Mouse (Mus musculus) frontal cortex, adult (tissue): Measurements from ENCODE around the gene Slc22a8.

ENCODE experiments used
- ATAC-seq: cut with Nextera tagmentation; 2 replicates; pipeline ENCODE4 v1.9.2; 2017; ENCODE audit warnings: mild to moderate bottlenecking, moderate library complexity, mixed read lengths; ENCODE audit not compliant: low TSS enrichment

Slc22a8 gene

GRCm38 (mm10) chr19:8590954-8591353 is at the start of gene Slc22a8:
Gene Slc22a8, plus strand, starts transcription at chr19:8591254.
- ATAC-seq: no peak

DNA sequence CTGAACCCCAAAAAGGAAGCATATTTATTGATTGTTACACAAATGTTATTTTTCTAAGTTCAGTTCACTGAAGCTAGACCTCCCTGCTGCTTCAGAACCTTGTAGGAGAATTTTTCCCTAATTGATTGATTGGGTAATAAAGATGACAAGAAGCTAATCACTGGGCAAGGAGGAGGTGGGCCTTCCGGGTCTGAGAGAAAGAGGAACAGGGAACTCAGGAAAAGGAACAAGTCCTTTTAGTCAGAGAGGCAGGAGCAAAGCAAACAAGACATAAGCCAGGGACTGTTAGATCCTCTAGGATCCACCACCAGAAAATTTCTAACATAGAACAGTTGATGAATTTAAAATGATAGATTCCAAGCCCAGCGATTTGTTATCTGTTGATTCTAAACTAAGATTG is 32.2 kb upstream of the Slc22a8 start:
- no peak for ATAC-seq

DNA sequence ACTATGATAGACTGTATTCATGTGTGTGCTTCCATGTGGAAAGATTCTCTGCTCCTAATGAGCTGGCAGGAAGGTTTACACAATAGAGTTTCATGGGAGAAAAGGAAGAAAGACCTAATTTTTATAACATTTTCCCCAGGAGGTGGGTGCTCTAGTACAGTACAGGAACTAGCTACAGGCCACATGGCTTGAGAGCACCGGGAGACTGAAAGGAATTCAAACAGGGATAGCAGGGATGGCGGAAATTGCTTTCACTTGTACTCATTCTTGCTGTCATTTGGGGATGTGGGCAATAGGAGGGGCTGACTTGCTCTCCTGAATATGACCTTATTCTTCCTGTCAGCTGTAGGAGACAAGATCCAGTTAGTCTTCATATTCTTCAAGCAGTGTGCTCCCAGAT is 27.0 kb upstream of the Slc22a8 start:
- ATAC-seq: no peak

GRCm38 (mm10) chr19:8564469-8564868 is 26.6 kb upstream of the Slc22a8 start:
- peak; percentile 55 for ATAC-seq

- ATAC-seq: peak; percentile 52
Observed at GRCm38 (mm10) chr19:8565262-8565661, 25.8 kb upstream of the Slc22a8 start.

- ATAC-seq: no peak; the same call in 1 of the 2 replicates
Observed at GRCm38 (mm10) chr19:8565985-8566384, 25.1 kb upstream of the Slc22a8 start.

DNA sequence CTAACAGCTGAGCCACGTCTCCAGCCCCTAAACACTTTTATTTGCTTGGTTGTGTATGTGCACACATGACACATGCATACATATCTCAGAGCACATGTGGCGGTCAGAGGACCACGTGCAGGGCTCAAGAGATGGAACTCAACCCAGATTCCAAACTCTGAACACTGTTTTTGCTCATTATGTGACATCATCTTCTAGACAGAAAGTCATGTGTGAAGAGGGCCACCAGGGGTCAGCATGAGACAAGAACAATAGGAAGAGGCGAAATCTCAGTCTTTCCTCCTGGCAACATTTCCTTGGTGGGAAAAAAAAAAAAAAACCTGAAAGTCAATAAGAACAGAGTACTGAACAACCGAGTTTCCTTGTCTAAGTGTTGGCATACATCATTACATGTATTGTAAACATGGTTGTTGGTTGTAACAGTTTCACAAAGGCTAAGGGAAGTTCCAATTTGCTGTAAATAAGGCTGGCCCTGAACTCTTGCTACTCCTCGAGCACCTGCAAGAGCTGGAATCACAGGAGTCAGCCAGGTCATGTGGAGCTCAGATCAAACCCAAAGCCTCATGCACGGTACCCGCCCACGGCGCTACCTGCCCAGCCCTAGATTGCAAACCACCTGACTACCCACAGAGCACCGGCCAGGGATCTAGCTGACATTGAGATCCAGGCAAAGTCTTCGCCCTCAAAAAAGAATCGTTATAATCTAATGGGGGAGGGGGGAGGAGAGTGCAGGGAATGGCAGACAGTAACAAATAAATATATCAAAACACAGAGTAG is 23.8 kb upstream of the Slc22a8 start:
- ATAC-seq: 0 out of 2 replicates have a peak, but pooled peaks have one; percentile 26

- peak; percentile 51; the same call in 1 of the 2 replicates for ATAC-seq
Observed at GRCm38 (mm10) chr19:8569453-8569863, 21.6 kb upstream of the Slc22a8 start.

DNA sequence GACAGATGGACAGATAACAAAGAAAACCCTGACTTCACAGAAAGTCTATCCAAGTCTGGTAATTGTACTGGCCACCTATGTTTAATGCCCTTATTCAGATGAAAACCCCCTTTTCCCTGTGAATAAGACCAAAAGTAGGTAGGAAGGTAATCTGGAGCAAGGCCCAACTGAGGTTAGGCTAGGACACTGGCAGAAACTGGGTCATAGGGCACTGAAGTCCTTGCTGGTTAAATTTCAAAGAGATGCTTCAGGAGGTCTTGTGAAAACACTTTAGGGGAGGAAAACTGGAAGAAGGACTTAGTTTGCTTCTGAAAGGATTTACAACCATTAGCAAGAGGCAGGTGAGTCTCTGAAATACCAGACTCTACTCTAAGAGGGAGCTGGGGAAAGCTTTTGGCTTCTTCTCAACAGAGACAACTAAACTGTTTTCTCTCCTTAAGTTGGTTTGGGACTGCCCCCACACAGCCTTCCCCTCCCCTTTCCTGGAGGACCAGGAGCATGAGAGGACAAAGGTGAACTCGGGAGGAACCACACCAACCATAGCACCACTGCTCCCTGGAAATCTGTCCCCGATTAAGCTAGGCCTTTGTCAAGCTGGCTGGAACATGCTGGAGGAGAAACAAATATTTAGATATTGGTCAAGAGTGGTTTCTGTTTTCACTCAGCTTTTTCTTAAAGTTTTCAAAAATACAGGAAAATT is 20.6 kb upstream of the Slc22a8 start:
- no peak for ATAC-seq

GRCm38 (mm10) chr19:8571746-8572145 is 19.3 kb upstream of the Slc22a8 start:
- no peak for ATAC-seq

DNA sequence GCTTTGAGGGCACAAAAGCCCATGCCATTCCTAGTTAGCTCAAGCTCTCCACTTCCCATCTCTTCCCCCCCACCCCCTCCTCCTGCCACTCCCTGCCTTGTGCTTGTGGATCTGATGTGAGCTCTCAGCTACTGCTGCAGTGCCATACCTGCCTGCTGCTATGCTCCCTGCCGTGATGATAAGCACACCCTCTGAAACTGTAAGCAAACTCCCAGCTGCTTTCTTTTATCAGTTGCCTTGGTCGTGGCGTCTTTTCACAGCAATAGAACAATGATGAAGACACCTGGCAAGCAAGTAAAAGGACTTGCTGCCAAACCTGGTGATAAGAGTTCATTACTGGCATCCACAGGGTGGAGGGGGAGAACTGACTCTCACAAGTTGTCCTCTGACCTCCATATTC is 18.6 kb upstream of the Slc22a8 start:
- no peak for ATAC-seq

GRCm38 (mm10) chr19:8577432-8577831 is 13.6 kb upstream of the Slc22a8 start:
- no peak for ATAC-seq

DNA sequence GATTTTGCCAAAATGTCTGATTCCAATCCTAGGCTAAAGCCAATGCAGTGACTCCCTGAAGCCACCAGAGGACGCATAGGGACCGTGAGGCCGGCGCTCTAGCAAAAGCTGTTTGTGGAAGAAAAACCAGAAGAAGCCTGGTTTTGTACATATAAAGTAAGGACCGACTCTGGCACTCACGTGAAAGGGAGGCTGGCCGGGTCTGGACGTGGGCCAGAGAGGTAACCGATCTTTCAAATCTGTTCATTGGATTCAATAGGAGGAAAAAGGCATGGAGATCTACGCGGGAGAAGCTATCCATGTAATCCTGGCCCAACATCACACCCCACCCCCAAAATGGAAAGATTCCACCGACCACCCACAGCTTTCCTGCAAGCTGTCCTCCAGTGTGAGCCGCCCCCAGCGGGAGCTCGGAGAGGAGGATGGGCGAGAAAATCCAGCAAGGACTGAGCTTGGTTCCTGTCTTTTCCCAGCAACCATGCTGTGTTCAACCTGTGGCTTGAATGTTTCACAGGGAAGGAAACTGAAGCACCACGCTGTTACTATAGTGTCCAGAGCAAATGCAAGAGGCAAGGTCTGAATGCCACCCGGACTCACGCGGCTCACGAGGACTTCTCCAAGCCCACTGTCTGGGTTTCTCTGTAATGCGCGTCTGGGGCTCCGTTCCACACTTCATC is 12.6 kb upstream of the Slc22a8 start:
- peak; percentile 95 for ATAC-seq

- ATAC-seq: peak; percentile 46
Observed at GRCm38 (mm10) chr19:8578970-8579342, 12.1 kb upstream of the Slc22a8 start.

DNA sequence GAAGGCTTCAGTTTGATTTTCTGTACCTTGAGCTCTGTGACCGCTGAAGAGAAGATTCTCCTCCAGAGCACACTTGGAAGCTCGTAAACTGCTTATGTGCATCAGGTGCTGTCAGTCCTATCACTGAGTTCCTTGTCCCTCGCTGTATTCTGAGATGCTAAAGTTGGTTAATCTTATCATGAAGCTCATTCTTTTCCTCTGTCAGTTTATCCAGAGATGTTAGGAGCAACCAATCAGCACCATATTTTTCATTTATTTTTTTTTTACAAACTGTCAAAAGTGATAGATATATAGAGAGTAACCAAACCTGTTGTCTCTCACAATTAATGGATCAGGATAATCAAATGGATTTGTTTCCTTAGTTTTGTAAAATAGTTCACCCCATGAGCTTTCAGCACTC is 5.8 kb upstream of the Slc22a8 start:
- no peak for ATAC-seq

GRCm38 (mm10) chr19:8585899-8586298 is 5.2 kb upstream of the Slc22a8 start:
- ATAC-seq: peak; percentile 64; the same call in 1 of the 2 replicates

DNA sequence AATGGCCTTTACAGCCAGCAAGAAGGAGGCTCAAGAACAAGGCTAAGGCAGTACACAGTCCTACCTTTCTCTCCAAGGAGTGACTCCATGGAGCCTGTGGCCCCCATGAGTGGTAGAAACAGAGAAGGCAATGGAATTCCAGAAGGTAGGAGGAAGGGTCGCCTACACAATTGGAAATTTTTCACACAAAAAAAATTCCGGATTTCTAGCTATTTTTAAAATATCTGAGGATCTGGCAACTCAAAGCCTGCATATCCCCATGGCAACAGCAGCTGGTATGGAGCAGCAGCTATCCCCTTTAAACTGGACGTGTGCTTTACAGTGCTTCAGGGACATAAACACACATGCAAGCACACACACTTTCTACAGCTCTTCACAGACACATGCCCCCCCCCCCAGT is 4.7 kb upstream of the Slc22a8 start:
- peak; percentile 88 for ATAC-seq

DNA sequence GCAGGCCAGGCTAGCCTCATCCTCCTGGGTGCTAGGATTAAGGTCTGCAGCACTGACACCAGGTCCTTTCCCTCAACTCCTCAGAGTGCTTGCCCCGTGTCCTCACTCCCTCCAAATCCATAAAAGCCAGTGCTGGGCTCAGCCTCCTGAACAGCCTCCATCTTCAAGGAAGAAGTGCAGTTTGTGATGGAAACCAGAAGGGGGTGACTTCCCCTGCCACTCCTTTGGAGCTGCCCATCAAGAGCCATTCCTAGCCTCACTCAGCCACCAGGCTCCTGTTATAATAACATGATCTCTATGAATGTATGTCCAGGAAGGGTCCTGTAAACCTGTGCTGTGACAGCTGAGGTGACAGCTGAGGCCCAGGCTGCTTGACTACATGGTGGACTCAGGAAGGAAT is 3.7 kb upstream of the Slc22a8 start:
- no peak for ATAC-seq

DNA sequence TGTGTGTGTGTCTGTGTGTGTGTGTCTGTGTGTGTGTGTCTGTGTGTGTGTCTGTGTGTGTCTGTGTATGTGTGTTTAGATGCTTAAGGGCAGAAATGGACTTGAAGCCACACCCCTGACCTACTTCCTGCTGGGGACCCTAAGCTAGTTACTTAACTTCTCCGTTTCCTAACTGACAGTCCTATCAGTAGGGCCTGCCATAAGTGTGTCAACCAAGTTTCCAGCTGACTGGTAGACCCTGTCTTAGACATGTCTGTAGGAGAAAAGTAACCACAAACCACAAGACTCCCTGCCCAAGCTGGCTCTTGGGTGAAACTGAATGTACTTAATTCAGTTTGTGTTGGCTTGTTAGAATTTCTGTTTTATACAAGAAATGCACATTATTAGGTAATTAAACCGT is 1.1 kb downstream of the Slc22a8 start:
- no peak for ATAC-seq

DNA sequence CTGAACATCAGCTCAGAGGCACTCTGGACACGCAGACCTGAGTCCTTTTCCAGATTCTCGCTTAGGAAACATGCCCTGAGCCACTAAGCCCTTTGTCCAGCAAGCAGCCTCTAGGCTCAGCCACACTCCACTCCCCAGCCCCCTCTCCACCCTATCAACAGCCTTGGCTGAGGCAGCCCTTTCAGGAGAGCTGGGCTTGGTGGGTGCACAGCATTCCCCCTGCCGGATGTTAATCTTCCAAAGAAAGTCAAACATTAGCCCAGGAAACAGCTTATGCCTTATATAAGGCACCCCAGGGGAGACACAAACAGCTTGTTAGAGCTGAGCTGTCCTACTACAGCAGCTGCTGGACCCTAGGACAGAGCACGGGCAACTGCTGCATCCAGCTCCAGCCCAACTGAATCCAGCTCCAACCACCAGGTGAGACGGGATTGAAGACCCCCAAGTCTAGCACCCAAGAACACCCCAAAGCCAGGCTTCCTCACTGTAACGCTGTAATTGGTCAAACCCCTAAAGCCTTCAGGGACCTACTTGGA is 1.9 kb downstream of the Slc22a8 start:
- no peak for ATAC-seq

- ATAC-seq: no peak
Observed at GRCm38 (mm10) chr19:8593833-8594232, 2.8 kb downstream of the Slc22a8 start.

DNA sequence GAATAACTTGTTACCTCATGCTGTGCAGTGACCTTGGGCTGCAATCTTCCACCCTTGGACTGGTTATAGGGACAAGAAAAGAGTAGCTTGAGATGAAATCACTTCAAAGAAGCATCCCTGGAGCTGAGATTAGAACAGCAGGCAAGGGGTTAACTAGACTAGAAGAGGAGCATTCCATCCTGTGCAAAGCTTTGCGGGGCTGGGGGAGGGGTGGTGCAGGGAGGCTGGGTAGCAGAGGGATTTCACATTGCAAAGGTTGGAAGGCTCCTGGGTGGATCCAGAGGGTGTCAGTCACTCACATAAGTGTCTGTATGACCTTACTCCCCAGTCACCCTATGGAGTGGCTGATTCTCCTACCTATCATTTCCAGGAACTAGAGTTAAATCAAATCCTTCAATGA is 3.5 kb downstream of the Slc22a8 start:
- no peak for ATAC-seq
